Mouse (Mus musculus) lung, postnatal 36 days (tissue): Measurements from ENCODE around the gene Lsp1.

Source experiments
- DNase-seq: peaks from one replicate; pipeline ENCODE4 v3.0.0; 2022; ENCODE audit warnings: mixed read lengths

Gene Lsp1

GRCm38 (mm10) chr7:142510021-142510777 is 49.6 kb downstream of the Lsp1 start:
- DNase-seq = no peak

GRCm38 (mm10) chr7:142514048-142514447 is 53.4 kb downstream of the Lsp1 start:
- DNase-seq = no peak

- no peak for DNase-seq
Measured at GRCm38 (mm10) chr7:142516221-142516978, 55.8 kb downstream of the Lsp1 start.

- no peak for DNase-seq
Measured at GRCm38 (mm10) chr7:142517531-142517930, 56.9 kb downstream of the Lsp1 start.

GRCm38 (mm10) chr7:142520331-142520730 is 59.7 kb downstream of the Lsp1 start:
- no peak for DNase-seq

GRCm38 (mm10) chr7:142522352-142522751 is 61.7 kb downstream of the Lsp1 start:
- peak; percentile 13 for DNase-seq

- no peak for DNase-seq
Measured at GRCm38 (mm10) chr7:142523200-142523990, 62.8 kb downstream of the Lsp1 start.

- no peak for DNase-seq
Measured at GRCm38 (mm10) chr7:142525342-142526178, 65.0 kb downstream of the Lsp1 start.

- no peak for DNase-seq
Measured at GRCm38 (mm10) chr7:142529350-142529749, 68.7 kb downstream of the Lsp1 start.

- no peak for DNase-seq
Measured at GRCm38 (mm10) chr7:142531973-142532521, 71.4 kb downstream of the Lsp1 start.

GRCm38 (mm10) chr7:142532671-142533058 is 72.1 kb downstream of the Lsp1 start, which contains the start of gene Mrpl23:
TSS of gene Mrpl23 (plus strand) at chr7:142532686.
- DNase-seq = no peak

- DNase-seq = peak; percentile 88
Measured at GRCm38 (mm10) chr7:142533059-142533855, 72.6 kb downstream of the Lsp1 start.

GRCm38 (mm10) chr7:142535116-142535515 is 74.5 kb downstream of the Lsp1 start:
- DNase-seq = no peak

GRCm38 (mm10) chr7:142535832-142536231 is 75.2 kb downstream of the Lsp1 start:
- DNase-seq = no peak

GRCm38 (mm10) chr7:142537181-142537580 is 76.6 kb downstream of the Lsp1 start:
- no peak for DNase-seq

GRCm38 (mm10) chr7:142537879-142538278 is 77.3 kb downstream of the Lsp1 start:
- DNase-seq = peak; percentile 72

GRCm38 (mm10) chr7:142538291-142538690 is 77.7 kb downstream of the Lsp1 start:
- DNase-seq = no peak

- no peak for DNase-seq
Measured at GRCm38 (mm10) chr7:142538766-142539165, 78.2 kb downstream of the Lsp1 start.

- DNase-seq = no peak
Measured at GRCm38 (mm10) chr7:142539828-142540227, 79.2 kb downstream of the Lsp1 start.

GRCm38 (mm10) chr7:142542771-142543303 is 82.2 kb downstream of the Lsp1 start:
- DNase-seq = no peak
